Mouse (Mus musculus) lung, postnatal 0 days (tissue): ENCODE measurements at regions not wholly inside any gene's neighbourhood (a gene's known extent, or its start where the extent isn't known, plus 50 kb on each side); places are given as distances from the start of the nearest gene placed in this dataset.

ENCODE experiments used
- CTCF ChIP-seq: IDR thresholded peaks from 2 replicates; pipeline ENCODE4 v1.5.1; 2016; ENCODE audit warnings: antibody characterized with exemption, mild to moderate bottlenecking
- EP300 ChIP-seq: IDR thresholded peaks from 2 replicates; pipeline ENCODE4 v1.6.1; 2016; ENCODE audit warnings: antibody characterized with exemption, mild to moderate bottlenecking, control low read depth

DNA sequence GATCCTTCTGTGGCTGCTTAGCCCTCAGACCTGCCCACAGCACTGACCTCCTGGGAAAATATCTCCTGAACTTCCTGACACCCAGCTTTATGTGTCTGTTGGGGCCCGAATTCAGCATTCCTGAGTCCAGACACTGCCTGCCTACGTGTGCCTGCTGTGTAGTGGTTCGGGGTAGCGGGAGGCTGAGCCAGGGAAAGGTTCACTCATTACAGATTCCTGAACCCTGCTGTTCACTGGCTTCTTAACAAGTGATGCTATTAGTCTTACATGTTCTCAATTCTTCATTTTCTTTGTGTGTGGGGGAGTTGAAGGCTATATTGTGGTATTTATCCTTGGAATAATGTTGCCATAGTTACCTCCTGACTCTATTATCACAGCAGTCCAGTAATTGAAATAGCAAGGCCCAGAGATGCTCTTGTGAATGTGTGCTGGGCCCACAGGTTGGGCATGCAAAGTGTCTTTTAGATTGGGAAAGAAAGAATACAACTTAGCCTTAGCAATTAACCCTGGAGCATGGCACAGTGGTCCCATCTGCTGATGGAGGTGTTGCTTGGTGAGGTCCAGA is 216.7 kb upstream of the Rbfox1 start:
- TF ChIP-seq CTCF (no peak), EP300 (no peak)
